Mouse (Mus musculus) ovary, postnatal 10 days (tissue): ENCODE measurements around the gene Ppp1r12a.

Experiments
- DNase-seq: peaks from one replicate; pipeline ENCODE4 v3.0.0; 2022; ENCODE audit warnings: low spot score

The Ppp1r12a gene

DNA sequence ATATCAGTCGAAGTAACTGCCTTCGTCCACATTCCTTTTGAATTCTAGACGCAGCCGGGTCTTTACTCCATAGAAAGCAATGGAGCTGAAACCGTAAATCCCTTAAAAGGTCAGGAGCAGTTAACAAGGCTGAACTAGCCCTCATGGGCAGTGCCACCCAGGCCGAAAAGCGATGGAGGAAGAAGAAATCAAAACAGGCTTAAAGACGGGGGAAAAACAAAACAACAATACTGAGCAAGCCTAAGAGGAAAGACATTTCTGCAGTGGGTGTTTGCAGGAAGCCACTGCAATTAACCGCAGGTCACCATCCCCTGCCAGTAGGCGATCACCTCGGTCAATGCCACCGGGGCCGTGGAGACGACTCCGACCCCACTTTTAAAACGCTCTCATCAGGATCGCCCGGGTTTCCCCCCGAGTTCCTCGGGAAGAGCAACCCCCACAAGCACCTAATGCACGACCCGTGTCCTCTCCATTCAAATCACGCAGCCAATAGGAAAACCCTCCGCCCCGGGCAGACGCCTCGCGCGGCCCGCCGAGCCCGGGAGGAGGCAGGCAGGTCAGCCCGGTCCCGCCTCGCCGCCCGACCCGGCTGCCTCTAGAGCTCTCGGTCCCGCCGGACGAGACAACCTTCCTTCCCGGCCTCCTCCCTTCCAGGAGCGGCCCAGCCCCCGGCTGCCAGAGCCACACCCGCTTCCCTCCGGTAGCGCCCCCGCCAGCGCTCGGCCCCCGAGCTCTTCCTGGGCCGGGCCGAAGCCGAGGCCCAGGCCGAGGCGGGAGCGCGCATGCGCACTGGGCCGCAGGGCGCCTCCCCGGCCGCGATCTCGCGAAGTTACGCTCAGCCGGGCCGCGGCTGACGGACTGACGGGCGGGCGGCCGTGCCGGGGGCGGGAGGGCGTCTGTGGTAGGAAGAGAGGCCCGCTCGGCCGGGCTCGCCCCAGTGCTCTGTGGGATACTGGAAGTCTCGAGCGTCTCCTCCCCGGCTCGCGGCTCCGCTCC, at the start of gene Ppp1r12a:
Ppp1r12a (plus strand) TSS at position 933 of the 996 bp plus-strand sequence.
- peak; percentile 93 for DNase-seq

DNA sequence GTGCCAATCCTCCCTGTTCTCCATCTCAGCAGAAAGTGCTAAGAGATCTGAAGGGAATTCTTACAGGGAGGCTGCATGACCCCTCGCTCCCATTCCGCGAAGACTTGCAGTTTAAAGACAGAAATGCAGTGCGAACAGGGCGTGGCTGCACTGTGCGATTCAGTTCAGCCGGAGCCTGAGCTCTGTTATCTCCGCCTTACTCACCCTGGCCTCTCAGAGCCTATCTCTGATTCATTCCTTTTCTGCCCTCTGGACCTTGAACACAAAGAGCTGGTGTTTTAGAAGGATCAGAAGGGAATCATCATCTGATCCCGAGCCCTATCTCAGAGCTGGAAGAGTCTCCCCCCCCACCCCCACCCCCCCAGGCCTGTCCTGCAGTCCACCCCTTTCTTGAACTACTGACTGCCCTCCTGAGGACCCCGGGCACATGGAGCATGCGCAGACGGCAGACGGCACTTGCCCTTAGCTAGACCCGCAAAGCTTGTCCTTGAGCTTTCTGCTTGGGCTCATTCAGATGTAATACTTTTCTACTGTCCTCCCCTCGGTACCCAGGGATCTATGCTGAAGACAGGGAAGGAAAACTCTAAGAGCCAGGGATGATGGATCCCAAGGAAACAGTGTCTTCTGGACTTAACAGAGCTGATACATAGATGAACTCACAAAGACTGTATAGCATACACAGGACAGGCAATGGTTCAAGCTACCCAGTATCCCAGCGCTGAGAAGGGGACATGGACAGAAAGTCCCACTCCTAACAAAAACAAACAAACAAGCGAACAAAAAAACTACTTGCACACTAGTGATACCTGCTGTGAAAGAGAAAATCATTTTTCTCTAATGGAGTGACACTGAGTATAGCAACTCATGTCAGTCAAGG, 48.4 kb upstream of the Ppp1r12a start:
- DNase-seq = no peak

GRCm38 (mm10) chr10:108118200-108119163, 43.5 kb upstream of the Ppp1r12a start:
- no peak for DNase-seq

DNA sequence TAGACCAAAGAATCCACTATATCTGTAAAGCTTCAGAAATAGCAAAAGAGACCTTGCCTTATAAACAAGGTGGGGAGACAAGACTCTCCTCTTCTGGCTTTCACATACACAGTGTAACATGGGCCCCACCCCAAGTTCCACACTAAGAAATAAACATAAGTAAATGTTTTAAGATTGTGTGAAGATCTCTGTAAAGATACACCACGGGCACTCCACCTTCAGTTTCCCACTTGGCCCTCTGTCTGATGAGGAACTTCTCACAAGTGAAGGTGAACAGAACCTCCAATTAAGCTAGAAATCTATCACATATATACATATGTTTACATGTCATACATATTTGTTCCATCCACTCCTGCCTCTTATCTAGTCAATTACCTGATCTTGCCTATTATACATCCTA, 42.6 kb upstream of the Ppp1r12a start:
- DNase-seq = no peak

DNA sequence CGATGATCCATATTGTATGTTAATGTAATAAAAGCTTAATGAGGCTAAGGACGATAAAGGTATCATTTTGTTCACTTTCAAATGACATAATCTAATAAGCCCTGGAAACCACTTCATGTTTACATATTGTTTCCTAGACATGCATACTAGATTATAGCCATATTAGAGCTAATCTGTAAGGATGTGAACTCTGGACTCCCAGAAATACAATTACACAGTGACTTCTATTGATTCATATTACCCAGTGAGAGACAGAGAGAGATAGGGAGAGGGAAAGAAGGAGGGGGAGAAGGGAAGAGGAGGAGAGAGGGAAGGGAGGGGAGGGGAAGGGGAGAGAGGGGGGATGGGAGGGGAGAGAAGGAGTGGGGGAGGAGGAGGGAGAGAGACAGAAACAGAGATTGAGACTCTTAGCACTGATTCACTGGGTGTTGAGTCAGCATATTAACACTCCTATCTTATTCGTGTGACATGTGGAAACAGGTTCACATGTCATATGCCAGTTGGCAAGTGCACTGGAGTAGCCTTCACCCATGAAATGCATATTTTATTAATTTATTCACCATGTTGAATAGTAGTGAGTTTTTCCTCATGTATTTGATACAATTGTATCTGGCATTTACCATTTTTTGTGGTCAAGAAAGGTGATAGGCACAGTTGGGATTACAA, 36.9 kb upstream of the Ppp1r12a start:
- DNase-seq = no peak

- no peak for DNase-seq
Observed at GRCm38 (mm10) chr10:108129167-108129566, 32.8 kb upstream of the Ppp1r12a start.

GRCm38 (mm10) chr10:108131858-108132257, 30.1 kb upstream of the Ppp1r12a start:
- DNase-seq = no peak

DNA sequence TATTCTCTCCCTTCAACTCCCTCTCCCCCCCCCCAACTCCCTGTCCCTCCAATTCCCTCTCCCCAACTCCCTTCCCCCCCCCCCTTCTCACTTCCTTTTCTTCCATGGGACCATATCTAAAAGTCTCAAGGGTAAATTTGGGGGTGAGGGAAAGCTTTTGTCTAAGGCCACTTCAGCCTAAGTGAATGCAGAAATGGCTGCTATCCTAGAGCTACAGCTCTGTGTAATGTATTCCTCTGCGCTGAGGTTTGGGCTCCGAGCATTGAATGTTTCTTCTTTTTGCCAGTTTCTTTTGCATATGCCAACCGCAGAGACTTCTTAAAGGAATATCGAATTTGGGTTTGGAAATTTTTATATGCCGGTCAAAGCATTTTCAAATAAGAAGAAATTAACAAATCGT, 28.7 kb upstream of the Ppp1r12a start:
- no peak for DNase-seq

- DNase-seq = no peak
Observed at GRCm38 (mm10) chr10:108133745-108134144, 28.2 kb upstream of the Ppp1r12a start.

DNA sequence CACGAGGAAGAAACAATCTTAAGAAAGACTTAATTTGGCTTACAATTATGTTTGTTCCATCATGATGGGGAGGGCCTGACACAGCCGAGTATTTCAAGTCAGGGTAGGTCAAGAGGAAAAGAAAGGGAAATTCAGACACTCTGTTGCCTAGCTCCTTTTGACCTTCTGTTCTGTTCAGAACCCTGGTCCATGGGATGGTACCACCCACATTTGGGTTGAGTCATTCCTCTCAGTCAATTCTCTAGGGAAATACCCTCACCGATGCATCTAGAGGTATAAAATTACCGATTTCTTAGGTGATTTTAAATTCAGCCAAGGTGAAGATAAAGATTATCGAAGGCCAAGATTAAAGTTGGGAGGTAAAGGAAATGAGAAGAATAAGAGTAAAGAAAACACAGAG, 23.6 kb upstream of the Ppp1r12a start:
- DNase-seq = no peak

- no peak for DNase-seq
Observed at GRCm38 (mm10) chr10:108139788-108140187, 22.2 kb upstream of the Ppp1r12a start.

- no peak for DNase-seq
Observed at GRCm38 (mm10) chr10:108140742-108141141, 21.3 kb upstream of the Ppp1r12a start.

DNA sequence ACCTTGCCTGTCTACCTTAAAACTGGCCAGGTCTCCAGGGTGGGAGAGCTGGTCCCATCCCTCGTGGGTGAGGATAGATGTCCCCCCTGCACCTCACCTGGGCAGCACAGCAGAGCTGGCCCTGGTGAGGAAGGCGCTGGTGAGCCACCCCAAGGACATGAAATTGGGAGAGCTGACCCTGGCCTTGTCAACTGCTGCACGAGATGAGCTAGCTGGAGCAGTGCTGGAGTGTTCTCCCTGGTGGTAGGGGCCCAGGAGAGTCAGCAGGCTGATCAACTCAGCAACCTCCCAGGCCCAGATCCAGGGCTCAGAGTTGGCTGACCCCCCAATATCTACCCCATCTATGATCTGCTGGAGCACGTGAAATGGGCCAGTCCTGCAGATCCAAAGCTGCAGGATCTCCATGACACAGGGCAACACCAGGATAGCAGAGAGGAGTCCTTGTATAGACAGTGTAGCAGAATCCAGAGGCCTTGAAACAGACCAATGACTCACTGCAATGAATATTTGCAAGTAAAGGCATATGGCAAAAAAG, 17.9 kb upstream of the Ppp1r12a start:
- no peak for DNase-seq

DNA sequence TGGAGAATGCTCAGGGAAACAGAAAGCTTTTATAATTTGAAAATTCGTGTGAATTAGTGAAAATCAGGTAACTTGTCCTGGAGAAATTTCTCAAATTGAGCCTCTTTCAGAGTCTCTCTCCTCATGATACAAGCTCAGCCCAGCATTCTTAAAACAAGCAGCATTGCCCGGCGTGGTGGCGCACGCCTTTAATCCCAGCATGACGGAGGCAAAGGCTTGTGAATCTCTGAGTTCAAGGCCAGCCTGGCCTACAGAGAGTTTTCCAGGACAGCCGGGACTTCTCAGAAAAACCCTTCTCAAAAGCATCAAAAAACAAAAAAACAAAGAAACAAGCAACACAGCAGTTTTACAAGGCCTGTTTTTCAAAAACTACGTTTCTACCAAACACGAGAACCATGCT, 16.3 kb upstream of the Ppp1r12a start:
- no peak for DNase-seq

DNA sequence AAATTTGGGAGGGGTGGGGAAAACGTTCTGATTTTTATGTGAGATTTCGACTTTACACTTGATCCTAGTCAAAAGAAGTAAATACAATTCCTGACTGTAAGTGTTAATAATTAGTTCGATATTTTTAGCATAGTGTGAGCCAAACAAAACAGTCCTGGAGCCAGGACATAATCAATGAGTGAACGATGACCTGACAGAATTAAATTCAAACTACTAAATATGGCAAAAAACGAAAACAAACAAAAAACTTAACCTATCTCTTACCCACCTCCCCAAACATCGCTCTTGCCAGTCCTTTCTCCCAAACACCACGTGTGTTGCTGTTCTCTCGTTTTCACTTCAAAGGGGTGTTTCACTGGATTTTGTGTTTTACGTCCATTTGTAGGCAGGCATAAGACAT, 15.0 kb upstream of the Ppp1r12a start:
- no peak for DNase-seq

DNA sequence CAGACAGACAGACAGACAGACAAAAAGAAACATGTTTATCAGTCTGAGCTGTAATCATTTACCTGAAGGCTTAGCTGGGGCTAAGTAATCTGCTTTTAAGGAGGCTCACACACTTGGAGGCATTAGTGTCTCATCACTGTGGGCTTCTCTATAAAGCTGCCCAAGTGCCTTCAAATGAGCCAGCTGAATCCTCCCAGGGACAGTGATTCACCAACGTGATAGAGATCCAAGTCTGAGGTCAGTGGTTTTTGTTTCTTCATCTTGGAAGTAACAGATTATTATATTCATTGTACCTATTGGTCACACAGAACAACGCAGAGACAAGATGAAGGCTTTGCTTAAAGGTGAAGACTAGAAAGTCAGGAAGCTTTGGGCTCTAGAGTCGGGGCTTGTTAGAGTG, 8.7 kb upstream of the Ppp1r12a start:
- DNase-seq = no peak

GRCm38 (mm10) chr10:108155042-108155686, 6.8 kb upstream of the Ppp1r12a start:
- DNase-seq = no peak

- DNase-seq = no peak
Observed at GRCm38 (mm10) chr10:108155687-108156067, 6.3 kb upstream of the Ppp1r12a start.

DNA sequence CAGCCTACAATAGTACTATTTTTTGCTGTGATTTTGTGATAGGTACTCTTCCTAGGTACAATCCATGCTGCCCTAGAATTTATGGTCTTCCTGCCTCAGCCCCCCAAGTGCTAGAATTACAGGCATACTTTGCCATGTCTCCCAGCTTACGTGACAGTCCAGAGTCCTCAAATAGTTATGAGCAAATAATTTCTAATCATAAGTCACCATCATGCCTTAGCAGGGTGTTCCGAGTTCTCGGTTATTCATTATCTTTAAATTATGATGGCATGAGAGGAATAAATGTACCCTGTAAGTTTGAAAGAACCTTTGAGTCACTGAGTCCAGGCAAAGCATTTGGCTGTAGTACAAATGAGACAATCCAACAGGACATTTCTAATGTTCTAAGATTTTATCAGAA, 5.9 kb upstream of the Ppp1r12a start:
- no peak for DNase-seq

DNA sequence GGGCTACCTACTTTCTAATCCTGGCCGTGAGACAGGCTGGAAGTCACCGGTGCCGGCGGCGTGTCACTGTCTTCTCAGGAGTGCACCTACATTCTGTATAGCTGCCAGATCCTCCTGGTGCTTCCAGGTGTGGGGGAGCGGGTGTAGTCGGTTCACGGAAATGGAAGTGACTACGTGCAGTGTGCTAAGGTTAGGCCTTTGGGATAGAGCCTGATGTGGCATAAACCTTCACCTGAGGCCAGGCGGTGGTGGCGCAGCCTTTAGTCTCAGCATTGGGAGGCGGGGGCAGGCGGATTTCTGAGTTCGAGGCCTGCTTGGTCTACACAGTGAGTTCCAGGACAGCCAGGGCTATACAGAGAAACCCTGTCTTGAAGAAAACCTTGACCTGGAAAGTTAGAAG, 3.0 kb upstream of the Ppp1r12a start:
- no peak for DNase-seq
